Mouse (Mus musculus) ovary, adult 10 weeks (tissue): ENCODE results near the gene Rrnad1. TPM values are rescaled to one million over a fixed set of nuclear protein-coding genes. Genes with fewer than 3 reads are reported as not detected.

Source experiments
- polyA plus RNA-seq: library from polyadenylated mRNA; stranded (reverse); fragments of 350-450 nt; fragmentation: Illumina TruSeq; extraction: RNeasy Lipid Tissue Mini Kit (QIAGEN cat#74804); gene quantifications from one replicate; pipeline ENCODE4 v1.2.3, GENCODE M21; 2014

Gene Rrnad1
- 5.2 TPM for polyA plus RNA-seq

DNA sequence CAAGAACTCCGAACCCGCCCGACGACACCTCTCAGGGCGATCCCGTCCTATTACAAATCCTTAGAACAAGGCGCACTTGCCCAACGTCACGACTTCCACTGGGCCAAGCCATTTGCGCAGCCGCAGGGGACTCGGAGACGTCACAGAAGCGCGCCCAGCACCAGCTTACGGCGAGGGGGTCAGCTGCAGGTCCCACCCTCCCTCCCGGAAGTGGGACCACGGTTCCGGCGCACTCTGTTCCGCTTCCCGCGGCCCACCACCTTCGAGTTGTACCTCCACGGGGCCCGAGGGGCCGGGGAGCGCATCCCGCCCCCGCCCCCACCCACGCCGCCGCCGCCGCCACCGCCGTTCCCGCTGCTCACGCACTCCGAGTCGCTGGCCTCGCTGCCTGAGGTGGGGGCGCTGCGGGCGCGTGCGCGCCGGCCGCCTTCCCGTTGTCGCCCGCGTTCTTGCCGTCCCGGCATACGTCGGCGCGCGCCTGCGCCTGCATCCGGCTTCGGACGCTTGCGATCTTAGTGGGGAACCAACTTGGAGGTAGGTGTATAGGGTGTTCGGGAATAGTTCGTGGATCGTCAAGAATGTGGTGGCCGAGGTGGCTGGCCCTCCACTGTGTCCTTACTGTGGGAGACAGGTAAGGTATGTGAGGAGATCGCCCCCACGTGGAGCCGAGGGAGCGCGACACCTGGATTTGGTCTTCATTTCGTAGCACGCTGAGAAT, at the start of gene Rrnad1, which contains the start of gene Isg20l2:
Rrnad1 (minus strand) TSS at position 640 of the 718 bp plus-strand sequence.
Isg20l2 (plus strand) TSS at position 237 of the 718 bp plus-strand sequence.

DNA sequence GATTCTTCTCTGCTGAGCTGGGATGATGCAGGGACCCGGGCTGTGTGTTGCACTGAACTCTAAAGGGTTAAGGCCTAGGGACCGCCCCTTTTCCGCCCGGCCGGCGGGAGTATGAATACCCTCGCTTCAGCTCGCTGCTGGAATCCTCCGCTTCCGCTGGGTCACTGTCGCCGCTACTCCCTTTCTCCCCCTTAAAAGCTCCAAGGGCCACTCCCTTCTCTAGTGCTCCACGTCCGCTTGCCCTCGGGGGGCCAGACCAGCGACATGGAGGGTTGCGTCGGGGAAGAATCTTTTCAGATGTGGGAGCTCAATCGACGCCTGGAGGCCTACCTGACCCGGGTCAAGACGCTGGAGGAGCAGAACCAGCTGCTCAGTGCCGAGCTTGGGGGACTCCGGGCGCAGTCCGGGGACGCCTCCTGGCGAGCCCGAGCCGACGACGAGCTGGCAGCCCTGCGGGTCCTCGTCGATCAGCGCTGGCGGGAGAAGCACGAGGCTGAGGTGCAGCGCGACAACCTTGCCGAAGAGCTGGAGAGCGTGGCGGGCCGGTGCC, 40.5 kb upstream of the Rrnad1 start, which contains the start of gene Nes:
Nes (plus strand) TSS at position 140 of the 550 bp plus-strand sequence.

DNA sequence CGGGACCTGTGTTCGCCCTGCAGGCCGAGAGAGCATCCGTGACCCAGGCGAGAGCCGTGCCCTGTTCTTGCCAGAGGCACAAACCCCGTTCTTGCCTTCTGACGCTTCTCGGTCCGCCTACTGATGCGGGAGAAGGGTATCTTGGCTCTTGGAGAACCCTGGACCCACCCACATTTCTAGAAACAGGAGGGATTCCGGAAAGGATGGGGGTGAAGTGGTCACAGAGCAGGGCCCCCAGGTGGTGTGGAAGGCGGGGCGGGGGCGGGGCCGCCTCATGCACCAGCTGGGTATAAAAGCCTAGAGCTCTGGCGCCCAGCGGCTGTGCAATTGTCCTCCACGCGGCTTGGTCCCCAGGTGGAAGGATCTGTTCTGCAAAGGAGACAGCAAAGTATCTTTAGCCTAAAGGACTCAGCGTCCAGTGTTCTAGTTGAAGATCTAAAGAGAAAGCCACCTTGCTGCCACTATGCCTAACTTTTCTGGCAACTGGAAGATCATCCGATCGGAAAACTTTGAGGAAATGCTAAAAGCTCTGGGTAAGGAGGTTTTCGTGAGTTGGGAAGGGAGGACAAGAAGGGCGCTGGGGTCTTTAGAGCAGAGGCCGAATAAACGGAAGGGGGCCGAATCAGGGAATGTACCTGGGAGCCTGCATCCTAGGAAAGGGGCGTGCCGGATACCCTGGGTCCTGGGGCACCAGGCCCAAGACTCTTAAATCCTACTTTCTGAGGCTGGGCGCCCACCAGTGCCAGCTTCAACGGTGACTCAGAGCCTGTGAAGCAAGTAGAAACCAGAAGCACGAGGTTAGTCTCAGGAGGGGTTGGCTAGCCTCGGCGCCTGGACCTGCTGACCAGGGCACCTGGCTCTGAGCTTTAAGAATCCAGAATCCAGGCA, 18.1 kb upstream of the Rrnad1 start, which contains the start of gene Crabp2:
Crabp2 (plus strand) TSS at position 289 of the 888 bp plus-strand sequence.

DNA sequence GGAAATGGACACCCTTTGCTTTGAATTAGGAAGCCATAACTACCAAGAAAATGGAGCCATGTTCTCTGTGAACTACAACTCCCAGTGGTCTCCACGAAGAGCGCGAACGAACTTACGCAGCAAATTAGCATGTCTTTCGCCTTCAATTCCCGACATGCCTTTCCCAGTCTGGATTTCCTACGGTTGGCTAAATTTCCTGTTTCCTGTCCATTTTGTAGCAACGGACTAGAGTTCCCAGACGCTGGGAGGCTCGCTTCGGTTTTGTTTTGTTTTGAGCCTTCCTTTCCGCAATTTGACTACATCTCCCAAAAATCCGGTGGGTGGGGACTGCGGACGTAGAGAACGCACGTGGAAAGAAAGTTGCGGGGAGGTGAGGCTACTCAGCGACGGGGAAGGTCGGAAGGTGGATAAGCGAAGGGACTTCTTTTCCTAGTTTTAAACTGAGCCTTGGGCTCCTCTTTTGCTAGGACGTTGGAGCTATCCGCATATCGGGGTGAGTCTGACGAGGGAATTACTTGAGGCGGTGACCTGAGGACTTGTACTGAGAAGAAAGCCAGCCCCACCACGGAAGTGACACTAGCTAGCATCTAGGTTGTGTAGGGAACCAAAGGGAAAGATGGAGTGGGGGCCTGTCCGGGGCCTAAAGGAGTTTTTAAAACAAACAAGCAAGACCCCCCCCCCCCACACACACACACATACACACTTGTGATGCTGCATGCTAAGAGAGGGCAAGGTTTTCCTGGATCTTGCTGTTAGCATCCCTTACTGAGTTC, 11.0 kb downstream of the Rrnad1 start, which contains the start of gene Mrpl24:
Mrpl24 (plus strand) TSS at position 171 of the 773 bp plus-strand sequence.

DNA sequence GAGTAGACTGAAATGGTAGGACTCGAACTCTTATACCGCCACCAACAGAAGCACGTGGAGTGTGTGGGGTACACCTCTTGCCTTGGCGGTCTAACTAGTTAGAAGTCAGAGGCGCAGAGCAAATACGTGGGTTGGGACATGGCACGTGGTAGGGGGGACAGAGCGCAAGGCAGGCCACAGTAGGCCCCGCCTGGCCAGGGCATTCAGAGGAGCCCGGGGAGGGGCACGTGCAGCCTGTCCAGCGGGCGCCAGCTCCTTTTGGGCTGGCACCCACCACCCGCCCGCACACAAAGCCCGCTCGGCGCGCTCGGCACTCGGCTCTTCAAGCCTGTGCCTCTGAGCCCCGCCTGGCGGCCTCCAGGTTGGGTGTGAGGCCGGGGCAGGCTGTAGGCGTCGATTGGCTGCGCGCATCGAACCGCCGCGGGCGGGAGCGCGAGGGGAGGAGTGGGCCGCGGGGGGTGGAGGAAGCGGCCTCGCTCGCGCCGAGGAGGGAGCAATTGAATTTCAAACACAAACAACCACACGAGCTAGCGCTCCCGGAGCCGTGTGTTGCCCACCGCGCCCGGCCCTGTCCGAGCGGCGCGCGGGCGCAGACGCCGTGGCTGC, 24.5 kb downstream of the Rrnad1 start, which contains the start of gene Hdgf:
Hdgf (plus strand) TSS at position 442 of the 606 bp plus-strand sequence.

DNA sequence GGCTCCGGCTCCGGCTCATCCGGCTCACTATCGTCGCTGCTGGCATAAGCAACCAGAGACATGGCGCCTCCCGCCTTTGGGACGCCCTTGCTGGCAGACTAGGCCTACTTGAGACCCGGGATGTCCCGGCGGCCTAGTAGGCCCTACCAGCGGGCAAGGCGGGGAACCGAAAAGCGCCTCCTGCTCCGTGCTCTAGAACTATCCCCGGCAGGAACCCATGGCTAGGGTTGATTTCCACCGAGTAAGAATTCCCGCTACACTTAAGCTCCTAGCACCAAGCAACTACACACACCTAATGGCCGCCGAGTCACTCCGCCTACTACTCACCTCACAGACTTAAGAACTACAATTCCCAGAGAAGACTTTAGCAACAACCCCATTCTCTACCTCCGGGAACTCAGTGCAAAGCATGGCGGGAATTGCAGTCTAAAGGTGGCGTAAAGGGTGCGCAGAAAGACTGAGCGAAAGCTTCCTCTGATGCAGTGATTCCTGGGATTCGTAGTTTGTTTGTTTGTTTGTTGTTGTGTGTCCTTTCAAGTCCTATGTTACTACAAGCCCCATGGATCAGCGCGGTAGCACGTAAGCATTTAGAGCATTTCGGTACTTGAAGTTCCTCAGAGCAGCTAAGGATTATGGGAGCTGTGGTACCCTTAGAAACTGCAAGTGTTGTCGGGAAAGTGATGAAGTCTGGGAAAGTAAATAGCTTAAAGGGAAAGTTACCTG, 45.1 kb downstream of the Rrnad1 start, which contains the start of gene Prcc:
Prcc (minus strand) TSS at position 328 of the 723 bp plus-strand sequence.

Other genes starting within 250 kb of the Rrnad1 start
- gene Lrrc71, start 182.1 kb downstream of the Rrnad1 start, polyA plus RNA-seq: 0.88 TPM
- not detected for gene Ntrk1, start 135.6 kb downstream of the Rrnad1 start, polyA plus RNA-seq
- gene Insrr, start 133.8 kb downstream of the Rrnad1 start, polyA plus RNA-seq: not detected
- gene Pear1, start 106.4 kb downstream of the Rrnad1 start, polyA plus RNA-seq: 1.1 TPM
- 0.14 TPM for gene Sh2d2a, start 84.0 kb downstream of the Rrnad1 start, polyA plus RNA-seq
- gene Prcc, start 45.1 kb downstream of the Rrnad1 start, polyA plus RNA-seq: 3.7 TPM
- gene Hdgf, start 24.4 kb downstream of the Rrnad1 start, polyA plus RNA-seq: 146 TPM
- 52.2 TPM for gene Mrpl24, start 11.2 kb downstream of the Rrnad1 start, polyA plus RNA-seq
- 42.8 TPM for gene Isg20l2, start 403 bp downstream of the Rrnad1 start, polyA plus RNA-seq
- 20.6 TPM for gene Crabp2, start 17.9 kb upstream of the Rrnad1 start, polyA plus RNA-seq
- 8.0 TPM for gene Nes, start 40.4 kb upstream of the Rrnad1 start, polyA plus RNA-seq
- gene Bcan, start 69.5 kb upstream of the Rrnad1 start, polyA plus RNA-seq: 0.74 TPM
- gene Hapln2, start 96.9 kb upstream of the Rrnad1 start, polyA plus RNA-seq: not detected
- gene Gpatch4, start 112.4 kb upstream of the Rrnad1 start, polyA plus RNA-seq: 8.7 TPM
- 23.3 TPM for gene Naxe, start 127.8 kb upstream of the Rrnad1 start, polyA plus RNA-seq
- not detected for gene Ttc24, start 147.6 kb upstream of the Rrnad1 start, polyA plus RNA-seq
- 0.88 TPM for gene Iqgap3, start 151.3 kb upstream of the Rrnad1 start, polyA plus RNA-seq
- gene Mef2d, start 211.7 kb upstream of the Rrnad1 start, polyA plus RNA-seq: 12.0 TPM